Mouse (Mus musculus): ENCODE measurements at regions not wholly inside any gene's neighbourhood (a gene's known extent, or its start where the extent isn't known, plus 50 kb on each side); places are given as distances from the start of the nearest gene placed in this dataset.

- no peak for DNase-seq (ENCODE audit: low spot score in 2 of 2)
These were observed 577.5 kb upstream of the Sox9 start for GRCm38 (mm10) chr11:112204561-112204960.

- DNase-seq (ENCODE audit: low spot score in 2 of 2), result peak; percentile 2 to 22
These were observed 572.6 kb upstream of the Sox9 start for GRCm38 (mm10) chr11:112209414-112209813.

DNA sequence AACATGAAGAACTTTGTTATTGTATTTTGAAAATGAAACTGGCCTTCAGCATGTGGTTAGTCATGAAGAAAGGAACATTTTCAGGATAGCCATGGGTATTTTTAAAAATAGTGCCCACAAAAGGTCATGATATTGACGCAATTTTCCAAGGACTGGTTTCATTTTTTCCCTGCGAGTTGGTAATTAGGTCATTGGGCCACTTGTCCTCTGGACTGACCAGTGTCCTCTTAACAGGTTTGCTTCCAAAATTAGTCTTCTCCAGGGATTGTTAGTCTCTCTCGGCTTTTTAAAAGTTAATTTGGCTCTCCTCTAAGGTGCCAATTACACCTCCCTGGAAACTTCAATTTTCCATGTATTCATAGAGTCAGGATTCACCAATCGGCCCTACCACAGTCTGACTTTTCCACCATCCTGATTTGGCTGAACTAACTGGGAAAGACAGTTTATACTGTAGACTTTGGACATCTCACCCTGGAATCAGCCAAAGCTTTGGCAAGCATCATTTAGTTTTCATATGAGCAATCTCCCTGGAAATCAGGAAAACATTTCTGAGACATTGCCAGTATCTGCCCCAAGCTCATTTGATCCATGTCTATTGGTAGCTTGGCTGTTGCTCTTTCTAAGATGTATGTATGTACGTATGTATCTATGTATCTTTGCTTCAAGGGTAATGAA, 562.8 kb upstream of the Sox9 start:
- DNase-seq (ENCODE audit: low spot score in 2 of 2), result no peak

- no peak for DNase-seq (ENCODE audit: low spot score in 2 of 2)
These were observed 547.4 kb upstream of the Sox9 start for GRCm38 (mm10) chr11:112234492-112235116.

- no peak for DNase-seq (ENCODE audit: low spot score in 2 of 2)
These were observed 542.8 kb upstream of the Sox9 start for GRCm38 (mm10) chr11:112238960-112239884.

GRCm38 (mm10) chr11:112252548-112252947, 529.5 kb upstream of the Sox9 start:
- no peak for DNase-seq (ENCODE audit: low spot score in 2 of 2)

- DNase-seq (ENCODE audit: low spot score in 2 of 2), result no peak
These were observed 529.0 kb upstream of the Sox9 start for GRCm38 (mm10) chr11:112253061-112253460.

GRCm38 (mm10) chr11:112256326-112256725, 525.7 kb upstream of the Sox9 start:
- DNase-seq (ENCODE audit: low spot score in 2 of 2), result no peak

DNA sequence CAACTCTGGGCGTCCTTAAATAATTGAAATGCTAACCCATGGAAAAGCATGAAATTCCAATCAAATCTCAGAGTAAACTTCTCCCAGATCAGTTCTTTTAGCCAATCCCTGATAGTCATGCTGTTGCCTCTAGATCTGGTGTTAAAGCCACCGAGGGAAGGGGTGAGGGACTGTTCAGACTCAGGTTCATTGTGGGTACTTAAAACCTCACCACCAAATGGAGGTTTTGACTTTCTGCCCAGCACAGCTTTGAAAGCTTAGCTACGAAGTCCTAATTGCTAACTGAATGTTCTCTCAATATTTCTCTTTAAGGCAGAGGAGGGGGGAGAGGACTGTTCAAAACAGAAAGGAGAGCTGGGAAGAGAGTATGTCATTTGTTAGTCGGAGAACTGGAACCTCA, 517.9 kb upstream of the Sox9 start:
- DNase-seq (ENCODE audit: low spot score in 2 of 2), result no peak

- no peak for DNase-seq (ENCODE audit: low spot score in 2 of 2)
These were observed 511.1 kb upstream of the Sox9 start for GRCm38 (mm10) chr11:112270911-112271310.

DNA sequence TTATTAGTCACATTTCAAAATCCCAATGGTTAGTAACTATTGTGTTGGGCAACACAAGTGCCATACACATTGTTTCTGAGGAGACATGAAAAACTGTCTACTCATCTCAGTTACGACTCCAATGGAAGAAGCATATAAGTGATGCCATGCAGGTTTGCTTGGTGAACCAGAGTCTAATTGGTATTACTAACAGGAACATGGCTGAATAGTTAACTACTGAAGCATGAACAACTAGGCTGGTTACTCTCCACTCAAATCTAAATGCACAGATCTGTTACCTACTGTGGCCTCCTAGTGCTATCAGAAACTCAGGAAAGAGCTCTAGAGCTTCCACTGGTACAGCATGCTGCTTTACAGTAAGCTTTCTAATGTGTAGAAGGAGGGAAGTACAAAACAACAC, 503.5 kb upstream of the Sox9 start:
- no peak for DNase-seq (ENCODE audit: low spot score in 2 of 2)

GRCm38 (mm10) chr11:112282911-112283310, 499.1 kb upstream of the Sox9 start:
- no peak for DNase-seq (ENCODE audit: low spot score in 2 of 2)

- peak; percentile 35 to 50 for DNase-seq (ENCODE audit: low spot score in 2 of 2)
These were observed 483.1 kb upstream of the Sox9 start for GRCm38 (mm10) chr11:112298901-112299341.

DNA sequence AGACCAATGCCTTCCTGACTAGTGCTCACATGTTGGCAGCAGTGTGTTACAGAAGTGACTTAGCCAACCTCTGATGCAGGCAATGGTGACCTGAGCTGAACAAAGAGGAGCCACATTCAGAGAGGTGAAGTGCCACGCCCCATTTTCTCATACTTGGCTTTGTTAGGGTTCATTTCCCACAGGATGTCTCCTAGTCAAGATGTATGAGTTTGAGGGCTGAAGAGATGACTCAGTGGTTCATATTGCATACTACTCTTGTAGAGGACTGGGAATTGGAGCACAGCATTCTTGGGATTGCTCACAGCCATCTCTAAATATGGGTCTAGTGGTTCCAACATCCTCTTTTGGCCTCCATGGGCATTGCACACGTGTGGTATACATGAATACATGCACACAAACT, 478.9 kb upstream of the Sox9 start:
- no peak for DNase-seq (ENCODE audit: low spot score in 2 of 2)

DNA sequence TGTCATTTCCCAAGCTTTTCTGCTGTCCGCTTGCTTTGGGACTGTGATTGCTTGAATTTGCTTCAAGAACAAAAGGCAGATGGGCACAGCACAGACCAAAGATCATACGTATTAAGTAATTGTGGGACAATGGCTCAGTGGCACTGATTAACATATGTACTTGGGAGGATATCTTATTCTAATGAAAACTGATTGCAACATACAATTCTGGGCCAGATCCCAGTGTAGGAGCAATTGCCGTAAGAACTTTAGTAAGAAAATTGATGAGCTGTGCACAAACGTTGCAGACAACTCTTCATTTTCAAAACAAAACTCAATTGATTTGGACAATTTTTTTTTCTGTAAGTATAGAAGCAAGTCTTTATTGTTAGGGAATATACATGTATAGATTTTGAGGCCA, 456.2 kb upstream of the Sox9 start:
- DNase-seq (ENCODE audit: low spot score in 2 of 2), result no peak

DNA sequence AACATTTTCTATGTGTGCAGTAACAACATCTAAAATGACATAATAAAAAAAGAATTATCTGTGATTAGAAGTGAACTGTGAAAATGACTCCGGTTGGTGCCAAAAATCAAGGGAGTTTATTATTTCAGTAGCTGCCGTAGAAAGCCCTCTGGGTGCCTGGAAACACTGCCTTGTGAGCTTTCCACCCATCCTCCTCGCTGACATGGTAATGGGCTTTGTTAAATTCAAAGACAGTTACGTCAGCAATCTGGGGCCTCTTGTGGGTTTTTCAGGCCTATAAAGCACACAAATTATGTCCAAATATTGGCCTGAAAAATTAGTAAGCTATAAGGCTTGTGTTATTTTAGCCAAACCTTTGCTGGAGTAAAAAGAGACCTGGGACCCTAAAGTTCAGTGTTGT, 454.4 kb upstream of the Sox9 start:
- no peak for DNase-seq (ENCODE audit: low spot score in 2 of 2)

- no peak for DNase-seq (ENCODE audit: low spot score in 2 of 2)
These were observed 436.9 kb upstream of the Sox9 start for GRCm38 (mm10) chr11:112345133-112345532.

DNA sequence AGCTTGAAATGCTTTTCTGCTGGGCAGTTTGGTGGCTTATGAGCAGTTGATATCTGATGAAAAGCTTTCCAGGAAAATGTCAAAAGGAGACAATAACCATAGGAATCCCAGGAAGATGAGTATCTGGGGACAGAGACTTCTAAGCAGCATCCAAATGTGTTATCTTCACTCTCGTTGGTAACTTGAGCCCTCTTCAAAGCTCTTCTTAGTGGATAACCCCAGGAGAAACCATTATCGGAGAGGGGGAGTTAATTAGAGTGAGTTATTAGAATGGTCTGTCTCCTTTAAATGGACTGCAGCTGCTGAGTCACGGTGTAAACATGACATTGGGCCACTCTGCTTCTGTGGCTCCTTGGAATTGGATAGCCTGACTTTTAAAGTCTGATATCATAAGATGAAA, 436.4 kb upstream of the Sox9 start:
- DNase-seq (ENCODE audit: low spot score in 2 of 2), result no peak

DNA sequence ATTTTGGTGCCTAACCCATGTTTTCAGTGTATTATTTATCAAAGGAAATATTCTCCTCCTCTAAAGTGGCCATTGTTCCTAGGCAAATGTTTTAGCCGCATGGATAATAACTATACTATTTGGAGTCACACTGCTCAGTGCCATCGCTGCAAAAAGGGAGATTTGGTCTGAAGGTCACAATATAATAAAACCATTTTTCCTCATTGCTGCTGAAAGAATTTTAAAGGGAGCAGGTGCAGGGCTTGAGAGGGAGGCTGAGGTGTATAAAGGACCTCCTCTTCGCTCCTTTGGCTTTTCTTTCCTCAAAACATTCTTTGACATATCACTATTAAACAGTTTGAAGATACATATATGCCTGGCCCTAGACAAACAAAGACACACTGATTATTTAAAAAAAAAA, 435.9 kb upstream of the Sox9 start:
- DNase-seq (ENCODE audit: low spot score in 2 of 2), result no peak

DNA sequence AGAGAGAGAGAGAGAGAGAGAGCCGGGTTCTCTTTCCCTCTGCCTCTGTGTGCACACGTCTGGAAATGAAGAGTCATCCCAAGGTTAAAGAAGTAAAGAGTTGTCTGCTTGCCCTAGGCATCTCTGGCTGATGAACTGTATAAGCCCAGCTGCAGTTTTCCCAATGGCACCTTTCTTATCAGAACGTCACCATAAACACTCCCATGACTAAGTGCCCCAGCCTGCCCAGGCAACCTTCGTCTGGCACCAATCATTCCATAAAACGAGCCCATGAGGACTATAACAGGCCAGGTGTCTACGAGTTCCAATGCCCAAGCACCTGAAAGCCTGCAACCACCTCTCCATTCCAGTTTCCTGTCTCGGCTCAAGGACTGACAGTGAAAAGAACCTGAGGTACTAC, 435.5 kb upstream of the Sox9 start:
- DNase-seq (ENCODE audit: low spot score in 2 of 2), result no peak

DNA sequence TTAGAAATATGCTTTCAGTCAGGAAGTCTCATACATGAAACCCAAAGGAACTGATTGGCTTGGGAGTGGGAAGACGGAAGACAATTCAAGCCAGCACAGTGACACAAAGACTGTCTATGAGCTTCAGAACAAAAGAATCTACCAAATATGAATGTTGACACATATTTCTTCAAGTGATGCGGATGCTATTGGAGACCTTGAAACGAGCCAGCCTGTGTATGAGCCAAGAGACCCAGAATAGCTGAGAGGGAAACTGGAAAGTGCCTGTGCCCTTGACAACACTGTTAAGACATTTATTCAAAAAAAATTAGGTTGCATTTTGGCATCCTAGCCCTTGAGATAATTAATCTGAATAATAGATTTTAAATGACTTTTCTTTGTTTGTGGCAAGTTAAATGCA, 426.7 kb upstream of the Sox9 start:
- DNase-seq (ENCODE audit: low spot score in 2 of 2), result no peak

DNA sequence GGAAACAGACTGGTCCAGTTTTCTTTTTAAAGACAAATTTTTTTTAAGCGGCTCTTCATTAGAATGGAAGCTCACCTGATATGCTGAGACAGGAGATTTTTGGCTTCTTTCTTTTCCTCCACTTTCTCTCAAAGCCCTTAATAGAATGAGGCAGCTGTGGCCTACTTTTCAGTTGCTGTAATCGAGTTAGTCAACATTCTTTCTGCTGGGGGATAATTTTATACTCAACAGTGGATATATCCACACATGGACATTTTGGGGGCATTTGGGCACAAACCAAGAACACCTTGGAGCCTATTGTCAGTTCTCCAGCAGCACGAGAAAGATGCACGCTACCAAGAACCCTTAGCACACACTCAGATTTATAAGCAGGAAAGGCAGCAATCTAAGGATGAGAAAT, 415.3 kb upstream of the Sox9 start:
- no peak for DNase-seq (ENCODE audit: low spot score in 2 of 2)

- no peak for DNase-seq (ENCODE audit: low spot score in 2 of 2)
These were observed 411.1 kb upstream of the Sox9 start for GRCm38 (mm10) chr11:112370941-112371340.
